Mouse (Mus musculus) urinary bladder, postnatal 25 days (tissue): ENCODE results near the gene Tmem63b.
A peak's percentile ranks its signal among the peaks of the same experiment; 100 is the strongest.
"Not testable (repeated sequence)": the region's sequence is repeated elsewhere in the genome, so short reads cannot be mapped to it uniquely, and the experiment has no call there.

Experiments
- DNase-seq: peaks from one replicate; pipeline ENCODE4 v3.0.0; 2022; ENCODE audit warnings: low spot score

The Tmem63b gene

GRCm38 (mm10) chr17:45671821-45672220 lies 14.9 kb downstream of the Tmem63b start:
- DNase-seq: no peak

- DNase-seq: no peak
These were observed 18.7 kb downstream of the Tmem63b start for GRCm38 (mm10) chr17:45667986-45668385.

- no peak for DNase-seq
These were observed 19.2 kb downstream of the Tmem63b start for GRCm38 (mm10) chr17:45667481-45667880.

GRCm38 (mm10) chr17:45666091-45666490 lies 20.6 kb downstream of the Tmem63b start:
- DNase-seq: no peak

DNA sequence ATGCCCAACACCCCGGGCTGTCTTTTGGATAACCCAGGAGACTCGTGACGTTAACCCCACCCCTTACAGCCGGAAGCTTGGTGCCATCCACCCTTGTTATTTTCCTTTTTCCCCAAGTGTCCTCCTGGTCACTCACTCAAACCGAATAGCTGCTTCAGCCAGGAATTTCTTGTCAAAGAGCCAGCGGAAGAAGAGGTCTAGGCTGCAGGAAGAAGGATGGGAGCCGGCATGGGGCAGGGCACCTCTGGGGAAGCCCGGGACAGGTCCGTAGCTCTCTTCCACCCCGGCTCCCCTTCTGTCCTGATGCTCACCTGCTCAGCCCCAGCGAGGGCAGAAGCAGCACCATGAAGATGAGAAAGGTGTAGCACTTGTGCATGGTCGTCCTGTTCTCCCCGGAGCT lies 22.1 kb downstream of the Tmem63b start:
- no peak for DNase-seq

DNA sequence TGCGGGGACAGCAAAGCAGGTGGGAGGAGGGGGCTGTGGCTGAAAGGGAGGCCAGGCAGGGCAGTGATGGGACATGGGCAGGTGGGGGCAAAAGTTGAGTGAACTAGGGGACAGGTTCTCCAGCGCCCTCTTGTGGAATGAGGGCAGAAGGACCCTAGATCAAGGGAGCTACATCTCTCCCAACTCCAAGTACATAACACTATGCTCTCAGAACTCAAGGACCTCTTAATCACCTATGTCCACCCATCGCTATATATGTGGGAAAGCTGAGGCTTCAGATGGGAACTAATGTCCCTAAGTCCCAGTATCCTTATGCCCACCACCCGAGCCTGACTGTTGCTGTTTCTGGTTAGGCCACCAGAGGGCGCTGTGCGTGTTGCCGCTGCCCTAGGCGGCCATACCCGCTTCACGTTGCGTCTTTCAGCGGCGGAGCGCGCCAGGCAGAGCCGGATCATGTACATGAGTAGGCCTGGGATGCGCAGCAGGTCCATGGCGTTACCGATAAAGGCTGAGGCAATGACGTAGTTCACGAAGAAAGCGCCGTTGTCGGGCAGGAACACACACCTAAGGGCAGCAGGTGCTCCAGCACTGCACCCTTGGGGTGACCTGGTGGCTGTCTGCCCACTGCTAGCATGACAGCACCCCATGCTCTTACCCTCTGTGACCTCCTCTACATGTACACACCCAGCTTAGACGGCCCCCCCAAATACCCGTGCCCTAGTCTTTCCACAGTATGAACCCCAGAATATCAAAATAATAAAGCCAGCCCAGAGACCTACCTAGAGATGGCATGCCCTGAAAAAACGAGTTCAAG lies 23.4 kb downstream of the Tmem63b start:
- peak; percentile 68 for DNase-seq

DNA sequence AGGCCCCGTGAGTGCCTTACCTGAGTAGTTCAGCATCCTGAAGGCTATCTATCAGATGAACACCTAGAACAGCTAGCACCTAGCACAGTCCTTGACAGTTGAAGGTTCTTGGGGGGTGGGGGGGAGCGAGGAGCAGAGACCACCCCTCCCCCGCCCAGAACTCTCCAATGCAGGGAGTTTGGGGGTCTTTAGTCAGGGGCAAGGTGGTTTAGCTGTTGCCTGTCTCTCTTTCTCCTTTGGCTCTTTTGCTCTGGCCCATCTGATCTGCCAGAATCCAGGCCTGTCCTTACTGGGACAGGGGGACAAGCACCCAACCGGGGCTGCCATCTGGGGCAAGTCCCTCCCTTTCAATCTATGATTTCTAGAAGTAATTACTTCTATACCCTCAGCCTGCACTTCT lies 27.5 kb downstream of the Tmem63b start, which contains the start of gene Capn11:
TSS of gene Capn11 (minus strand) at position 101 of the 400 bp plus-strand sequence.
- DNase-seq: no peak

GRCm38 (mm10) chr17:45655820-45656219 lies 30.9 kb downstream of the Tmem63b start:
- no peak for DNase-seq

- DNase-seq: no peak
These were observed 33.5 kb downstream of the Tmem63b start for GRCm38 (mm10) chr17:45653233-45653632.

DNA sequence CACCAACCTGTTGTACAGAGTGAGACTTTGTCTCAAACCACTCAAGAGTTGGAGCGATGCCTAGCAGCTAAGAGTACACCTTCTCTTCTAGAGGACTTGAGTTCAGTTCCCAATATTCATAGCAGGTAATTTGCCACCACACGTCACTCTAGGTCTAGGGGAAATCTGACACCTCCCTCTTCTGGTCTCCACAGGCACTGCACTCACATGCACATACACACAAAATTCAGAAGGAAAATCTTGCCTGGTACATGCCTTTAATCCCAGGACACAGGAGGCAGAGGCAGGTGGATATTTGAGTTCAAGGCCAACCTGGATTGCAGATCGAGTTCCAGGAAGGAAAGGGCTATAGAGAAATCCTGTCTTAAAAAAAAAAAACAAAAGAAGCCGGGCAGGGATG lies 42.5 kb downstream of the Tmem63b start:
- DNase-seq: no peak

DNA sequence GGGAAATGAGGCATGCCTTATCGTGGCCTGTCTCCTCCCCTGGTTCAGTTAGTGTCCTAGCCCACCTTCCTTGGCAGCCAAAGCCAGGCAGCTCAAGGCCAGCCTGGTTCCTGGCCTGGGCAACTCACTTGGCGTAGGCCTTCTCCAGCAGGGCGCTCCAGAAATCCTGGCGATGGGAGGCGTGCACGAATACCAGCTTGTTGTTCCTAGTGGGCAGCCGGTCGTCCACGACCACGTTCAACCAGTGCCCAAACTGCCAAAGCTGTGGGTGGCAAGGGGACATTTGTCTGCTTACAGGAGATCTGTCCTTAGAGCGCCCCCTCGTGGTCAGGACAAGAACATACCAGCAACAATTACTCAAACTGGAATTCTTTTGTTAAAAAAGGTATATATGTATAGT lies 44.0 kb downstream of the Tmem63b start:
- peak; percentile 80 for DNase-seq

- DNase-seq: no peak
These were observed 44.7 kb downstream of the Tmem63b start for GRCm38 (mm10) chr17:45641981-45642380.

DNA sequence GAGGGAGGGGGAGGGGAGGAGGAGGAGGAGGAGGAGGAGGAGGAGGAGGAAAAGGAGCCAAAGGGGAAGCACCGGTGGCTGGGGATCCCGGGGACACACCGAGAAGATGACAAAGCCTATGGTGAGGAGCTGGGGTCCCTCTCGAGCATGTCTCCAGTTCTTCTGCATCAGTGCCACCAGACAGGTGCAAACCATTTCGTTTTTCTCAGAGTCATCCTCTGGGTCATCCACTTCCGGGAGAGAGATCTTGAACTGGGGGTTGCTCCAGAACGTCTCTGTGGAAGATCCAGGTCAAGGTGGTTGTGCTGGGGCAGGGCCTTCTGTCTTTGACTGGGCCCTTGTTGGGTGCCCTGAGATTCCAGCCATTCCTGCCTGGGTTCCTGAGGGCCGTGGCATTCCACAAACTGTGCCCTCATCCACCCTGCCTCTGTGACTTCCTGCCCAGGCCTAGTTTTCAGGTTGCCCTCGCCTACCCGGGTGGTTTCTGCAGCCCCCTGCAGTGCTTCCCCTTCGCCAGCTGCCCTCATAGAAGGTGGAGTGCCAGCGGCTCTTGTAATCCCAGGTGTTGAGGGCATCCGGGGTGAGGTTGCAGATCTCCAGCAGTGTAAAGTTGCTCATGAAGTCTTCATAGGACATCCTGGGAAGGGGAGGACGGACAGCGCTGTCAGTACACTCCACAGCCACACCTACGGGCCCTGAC lies 48.0 kb downstream of the Tmem63b start:
- DNase-seq: no peak

DNA sequence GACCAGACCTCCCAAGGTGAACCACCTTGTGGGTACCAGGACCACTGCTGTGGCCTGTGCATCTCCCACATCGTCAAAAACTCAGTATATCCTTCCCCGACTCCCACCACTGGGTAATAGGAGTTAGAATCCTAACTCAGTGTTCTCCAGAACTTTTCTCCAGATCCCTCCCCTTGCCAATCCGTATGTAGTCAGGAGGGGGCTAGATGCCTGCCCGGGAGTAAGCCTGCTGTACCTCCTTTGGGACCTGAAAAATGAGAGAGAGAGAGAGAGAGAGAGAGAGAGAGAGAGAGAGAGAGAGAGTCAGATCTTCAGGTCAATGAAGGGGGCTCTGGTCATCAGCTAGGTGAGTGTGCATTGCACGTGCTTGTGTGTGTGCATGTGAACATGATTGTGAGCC lies 52.7 kb downstream of the Tmem63b start:
- no peak for DNase-seq

DNA sequence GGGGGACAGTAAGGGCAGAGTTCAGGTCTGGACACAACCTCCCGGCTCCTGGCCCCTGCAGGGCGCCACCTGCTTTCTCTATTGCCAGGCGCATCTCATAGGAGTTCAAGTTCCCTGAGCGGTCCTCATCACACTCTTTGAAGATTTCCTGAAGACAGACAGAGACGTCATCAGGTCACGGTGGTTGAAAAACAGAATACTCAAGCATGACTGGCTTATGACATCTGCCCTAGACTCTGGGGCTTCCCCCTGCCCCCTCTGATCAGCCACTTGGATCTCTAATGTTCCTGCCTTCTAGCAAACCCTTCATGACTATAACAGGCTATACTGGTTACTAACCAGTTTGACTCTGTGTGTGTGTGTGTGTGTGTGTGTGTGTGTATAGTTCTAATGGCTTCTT lies 54.8 kb downstream of the Tmem63b start:
- DNase-seq: no peak

- DNase-seq: no peak
These were observed 55.7 kb downstream of the Tmem63b start for GRCm38 (mm10) chr17:45630992-45631391.

- peak; percentile 47 for DNase-seq
These were observed 56.6 kb downstream of the Tmem63b start for GRCm38 (mm10) chr17:45629861-45630694.

DNA sequence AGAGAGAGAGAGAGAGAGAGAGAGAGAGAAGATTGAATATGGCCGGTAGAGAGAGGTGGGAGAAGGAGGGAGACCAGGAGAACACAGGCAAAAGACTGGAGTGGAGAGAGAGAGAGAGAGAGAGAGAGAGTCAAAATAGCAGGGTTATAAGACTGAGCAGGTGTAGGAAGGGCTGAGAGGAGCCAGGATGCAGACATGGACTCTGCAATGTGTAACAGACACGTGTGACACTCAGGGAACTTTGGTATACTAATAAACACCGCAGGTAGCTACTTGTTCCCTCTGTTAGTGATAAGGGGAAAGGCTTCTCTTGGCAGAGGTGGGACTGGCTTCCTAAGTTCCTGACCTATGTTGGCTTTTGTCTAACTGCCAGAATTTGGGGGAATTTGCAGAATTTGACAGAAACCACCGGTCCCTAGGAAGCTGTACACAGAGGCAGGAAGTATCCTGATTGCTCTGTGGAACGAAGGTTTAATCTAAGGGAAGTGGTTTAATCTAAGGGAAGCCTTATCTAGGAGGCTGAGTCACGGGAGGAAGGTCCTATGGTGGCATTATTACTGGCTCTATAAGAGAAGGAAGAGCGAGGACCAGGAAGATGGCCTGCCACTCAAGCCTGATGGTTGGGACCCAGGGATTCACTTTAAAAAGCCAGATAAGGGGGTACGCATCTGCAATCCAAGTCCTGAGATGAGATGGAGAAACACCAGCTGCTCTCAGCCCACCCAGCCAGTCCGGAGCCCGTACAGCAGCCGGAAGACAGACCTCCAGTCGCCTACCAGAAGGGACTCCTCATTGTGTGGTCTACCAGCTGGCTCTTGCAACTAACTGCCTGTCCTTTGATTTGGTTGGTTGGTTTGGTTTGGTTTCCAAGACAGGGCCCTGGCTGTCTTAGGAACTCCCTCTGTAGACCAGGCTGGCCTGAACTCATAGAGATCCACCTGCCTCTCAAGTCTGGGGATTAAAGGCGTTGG lies 57.5 kb downstream of the Tmem63b start:
- no peak for DNase-seq

DNA sequence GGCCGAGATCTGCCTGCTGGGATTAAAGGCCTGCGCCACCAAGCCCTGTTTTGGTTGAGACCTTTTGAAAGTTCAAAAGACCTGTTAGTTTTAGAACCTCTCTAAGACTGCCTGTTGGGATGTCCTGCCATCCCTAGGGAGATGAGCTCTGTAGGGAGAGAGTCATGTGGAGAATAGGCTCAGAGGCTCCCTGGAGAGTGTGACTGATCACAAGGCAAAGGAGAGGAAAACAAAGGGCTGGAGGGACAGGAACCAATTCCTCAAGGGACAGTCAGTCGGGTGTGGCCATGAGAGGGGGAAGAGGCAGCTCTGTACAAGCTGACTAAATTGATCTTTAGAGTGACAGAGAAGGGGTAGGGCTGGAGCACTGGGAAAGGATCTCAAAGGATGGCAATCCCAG lies 58.5 kb downstream of the Tmem63b start:
- no peak for DNase-seq

GRCm38 (mm10) chr17:45626577-45627134 lies 60.0 kb downstream of the Tmem63b start:
- DNase-seq: peak; percentile 54

GRCm38 (mm10) chr17:45623425-45623824 lies 63.3 kb downstream of the Tmem63b start:
- DNase-seq: not testable (repeated sequence)
